Mouse (Mus musculus) heart, embryonic 11.5 days (tissue): ENCODE data around the gene Ccna1. TPM values are rescaled to one million over a fixed set of nuclear protein-coding genes. Genes with fewer than 3 reads are reported as not detected.

ENCODE experiments used
- ATAC-seq: fragments of 200-750 bp; cut with Nextera tagmentation; replicated peaks from 2 replicates; pipeline ENCODE4 v1.8.0; 2017; ENCODE audit warnings: moderate library complexity; ENCODE audit not compliant: insufficient number of reproducible peaks, low FRiP score, low TSS enrichment
- H3K27ac ChIP-seq: fragments of 300-500 bp; sonication (generic); 2 replicates; pipeline ENCODE4 v1.5.1; 2014; ENCODE audit warnings: mild to moderate bottlenecking, low read depth, low read length
- H3K27me3 ChIP-seq: fragments of 300-500 bp; sonication (generic); 2 replicates; pipeline ENCODE4 v1.6.1; 2014; ENCODE audit warnings: mild to moderate bottlenecking, low read length, mixed read lengths; ENCODE audit not compliant: control insufficient read depth, insufficient read depth
- H3K36me3 ChIP-seq: fragments of 300-500 bp; sonication (generic); 2 replicates; pipeline ENCODE4 v1.6.1; 2014; ENCODE audit warnings: mild to moderate bottlenecking, low read length, moderate library complexity, mixed read lengths; ENCODE audit not compliant: control insufficient read depth, insufficient read depth
- H3K4me1 ChIP-seq: fragments of 300-500 bp; sonication (generic); 2 replicates; pipeline ENCODE4 v1.6.1; 2014; ENCODE audit warnings: low read length; ENCODE audit not compliant: control insufficient read depth, insufficient read depth
- H3K4me2 ChIP-seq: fragments of 300-500 bp; sonication (generic); 2 replicates; pipeline ENCODE4 v1.6.1; 2014; ENCODE audit warnings: mild to moderate bottlenecking, moderate library complexity
- H3K4me3 ChIP-seq: fragments of 300-500 bp; sonication (generic); 2 replicates; pipeline ENCODE4 v1.5.1; 2014; ENCODE audit warnings: low read depth, low read length
- H3K9ac ChIP-seq: fragments of 300-500 bp; sonication (generic); 2 replicates; pipeline ENCODE4 v1.6.1; 2014; ENCODE audit warnings: mild to moderate bottlenecking, low read depth, low read length, moderate library complexity
- H3K9me3 ChIP-seq: fragments of 300-500 bp; sonication (generic); replicated peaks from 2 replicates; pipeline ENCODE4 v1.6.1; 2016; ENCODE audit warnings: low read length; ENCODE audit not compliant: control insufficient read depth
- WGBS: fragments of 180-500 bp; shearing (Covaris S2); extraction: QIAGEN DNeasy Blood & Tissue Kit; methylation state at CpG from one replicate; pipeline ENCODE4 v1.1.7; 2014; ENCODE audit not compliant: insufficient replicate concordance; 5-methylcytosine and 5-hydroxymethylcytosine counted together
- polyA plus RNA-seq: library from polyadenylated mRNA; unstranded; fragments of >200 nt; fragmentation: Nextera tagmentation; extraction: Ambion mirVana; gene quantifications from 2 replicates; pipeline ENCODE4 v1.2.1, GENCODE M21; 2014

Gene Ccna1
- polyA plus RNA-seq, 1 experiment from 2014 or later: 0.94 TPM

DNA sequence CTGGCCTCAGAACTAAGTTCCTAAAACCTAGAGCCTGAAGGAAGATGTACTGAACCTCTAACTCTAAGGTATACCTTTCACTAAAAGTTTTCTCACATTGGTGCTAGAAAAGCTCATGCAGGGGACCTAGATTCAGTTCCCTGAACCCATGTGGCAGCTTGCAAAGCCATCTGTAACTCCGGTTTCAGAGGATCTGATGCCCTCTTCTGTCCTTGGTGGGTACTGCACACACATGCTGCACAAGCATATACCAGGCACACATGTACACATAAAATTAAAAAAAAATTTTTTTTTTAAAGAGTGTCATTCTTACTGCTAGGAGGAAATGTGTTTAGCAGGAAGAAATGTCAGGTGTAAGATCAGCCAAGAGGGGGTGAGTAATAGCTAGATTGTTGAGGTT is 33.1 kb downstream of the Ccna1 start:
- ATAC-seq: no peak
- 65% methylated on average over 1 of the region's 1 CpGs for WGBS
- no peak overlapping the region for H3K4me2 ChIP-seq
- no peaks in the 10 kb centered on the region for H3K27me3 ChIP-seq
- no peak overlapping the region for H3K27ac ChIP-seq
- peaks cover 5% of the 10 kb centered on the region; the same call in 1 of the 2 replicates for H3K9me3 ChIP-seq
- H3K36me3 ChIP-seq: no peaks in the 10 kb centered on the region
- no peak overlapping the region for H3K4me3 ChIP-seq
- no peak overlapping the region for H3K9ac ChIP-seq
- no peaks in the 10 kb centered on the region for H3K4me1 ChIP-seq

DNA sequence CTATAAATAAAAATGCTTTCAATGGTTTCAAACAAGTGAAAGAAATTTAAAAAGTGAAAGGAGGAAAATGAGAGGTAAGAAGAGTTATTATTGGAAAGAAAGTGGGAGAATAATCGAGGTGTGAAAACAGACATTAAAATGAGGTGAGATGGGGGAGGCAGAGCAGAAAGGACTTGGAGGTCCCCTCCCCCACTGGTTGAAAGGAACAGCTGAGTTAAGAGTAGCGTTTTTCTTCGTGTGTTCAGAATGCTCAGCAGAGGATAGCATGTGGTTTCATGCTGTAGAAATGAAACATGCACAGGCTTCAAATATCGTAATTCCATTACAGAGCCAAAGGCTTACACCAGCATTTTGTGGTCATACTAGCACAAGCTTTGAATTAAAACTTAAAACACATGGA is 42.8 kb downstream of the Ccna1 start:
- no peaks in the 10 kb centered on the region for H3K9me3 ChIP-seq
- no peak overlapping the region for H3K9ac ChIP-seq
- no peak overlapping the region for H3K4me3 ChIP-seq
- no peaks in the 10 kb centered on the region for H3K4me1 ChIP-seq
- no peaks in the 10 kb centered on the region for H3K27me3 ChIP-seq
- H3K27ac ChIP-seq: no peak overlapping the region
- no peak for ATAC-seq
- no peak overlapping the region for H3K4me2 ChIP-seq
- 64% methylated on average over 4 of the region's 4 CpGs for WGBS
- H3K36me3 ChIP-seq: no peaks in the 10 kb centered on the region

DNA sequence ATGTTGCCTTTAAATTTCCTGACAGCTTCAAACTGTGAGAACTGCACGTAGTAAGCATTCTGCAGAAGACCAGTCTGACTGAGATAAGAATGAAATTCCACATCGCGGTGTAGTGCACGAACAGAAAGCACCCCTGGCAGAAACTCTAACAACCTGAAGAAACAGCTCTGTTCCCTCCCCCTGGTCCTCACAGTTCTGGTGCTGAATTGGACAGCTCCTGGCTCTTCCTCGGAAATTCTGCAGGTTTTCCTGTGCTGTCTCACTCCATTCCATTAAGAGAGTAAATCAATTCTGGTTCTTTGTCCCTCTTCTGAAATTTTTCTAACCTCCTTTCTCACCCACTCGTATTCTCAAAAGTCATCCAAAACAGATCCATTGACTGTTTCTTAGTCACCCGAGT is 43.6 kb downstream of the Ccna1 start:
- no peak overlapping the region for H3K4me2 ChIP-seq
- no peak for ATAC-seq
- 24% methylated on average over 7 of the region's 7 CpGs for WGBS

DNA sequence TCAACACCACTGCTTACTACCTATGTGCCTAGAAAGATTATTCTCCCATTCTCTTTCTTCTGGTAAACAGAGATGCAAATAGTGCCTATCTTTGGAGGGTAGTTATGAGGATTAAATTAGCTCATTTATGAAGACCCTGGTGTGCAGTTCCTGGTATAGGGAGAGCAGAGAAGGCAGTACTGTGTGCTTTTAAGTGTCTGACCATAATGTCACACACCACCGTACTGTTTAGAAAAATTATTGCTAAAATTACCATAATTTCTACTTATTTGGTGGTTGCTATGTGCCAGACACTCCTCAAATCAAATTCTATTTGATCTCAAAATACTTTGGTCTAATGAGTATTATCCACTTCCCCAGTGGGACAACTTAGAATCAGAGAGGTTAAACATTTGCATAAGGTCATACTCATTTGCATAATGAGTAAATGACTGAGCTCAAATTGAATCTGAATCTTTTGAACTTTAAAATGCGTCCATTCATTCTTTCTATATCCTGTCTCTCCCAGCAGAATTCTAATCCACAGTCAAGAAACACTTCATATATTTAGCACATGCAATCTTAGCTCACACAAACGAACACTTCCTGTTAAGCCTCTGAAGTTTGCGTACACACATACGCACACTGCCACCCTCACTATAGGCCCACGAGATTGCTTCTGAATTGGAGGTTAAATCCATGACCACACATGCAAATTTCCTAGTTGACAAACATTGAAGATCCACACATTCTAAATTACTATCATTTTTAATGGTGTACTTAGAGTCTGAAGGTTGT is 46.1 kb downstream of the Ccna1 start:
- ATAC-seq: no peak
- no peaks in the 10 kb centered on the region for H3K9me3 ChIP-seq

More for the DNA sequence above, 43.6 kb downstream of the Ccna1 start:
- H3K27ac ChIP-seq: no peak overlapping the region
- H3K27me3 ChIP-seq: no peaks in the 10 kb centered on the region
- H3K36me3 ChIP-seq: no peaks in the 10 kb centered on the region
- H3K4me1 ChIP-seq: no peaks in the 10 kb centered on the region
- no peak overlapping the region for H3K4me3 ChIP-seq
- no peaks in the 10 kb centered on the region for H3K9me3 ChIP-seq
- no peak overlapping the region for H3K9ac ChIP-seq

DNA sequence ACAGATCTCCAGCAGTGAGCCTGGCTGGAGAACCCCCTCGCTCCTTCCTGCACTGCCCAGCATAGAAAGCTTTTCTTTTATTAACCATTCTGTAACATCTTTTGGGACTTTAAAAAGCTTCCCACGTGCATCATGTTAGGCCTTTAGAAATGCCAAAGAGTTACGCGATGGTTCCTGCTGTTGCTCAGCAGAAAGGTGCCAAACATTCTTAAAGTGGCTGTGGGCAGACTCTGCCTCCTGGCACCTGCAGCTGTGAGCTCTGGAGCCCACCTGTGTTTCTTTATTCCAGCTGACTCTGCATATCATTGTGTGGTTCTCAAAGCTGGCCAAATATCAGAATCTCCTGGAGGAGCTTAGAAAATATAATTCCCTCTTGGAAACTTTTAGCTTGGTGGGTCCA is 51.3 kb downstream of the Ccna1 start:
- Histone ChIP-seq H3K27me3 (no peaks in the 10 kb centered on the region), H3K27ac (no peak overlapping the region), H3K9me3 (no peaks in the 10 kb centered on the region), H3K4me1 (no peaks in the 10 kb centered on the region), H3K9ac (no peak overlapping the region), H3K4me3 (no peak overlapping the region), H3K4me2 (no peak overlapping the region), H3K36me3 (no peaks in the 10 kb centered on the region)
- no peak for ATAC-seq
- WGBS: 62% methylated on average over 4 of the region's 4 CpGs

More for the DNA sequence above, 46.1 kb downstream of the Ccna1 start:
- Histone ChIP-seq H3K4me3 (no peak overlapping the region), H3K27ac (no peak overlapping the region), H3K9ac (no peak overlapping the region), H3K27me3 (no peaks in the 10 kb centered on the region), H3K36me3 (no peaks in the 10 kb centered on the region), H3K4me2 (no peak overlapping the region), H3K4me1 (no peaks in the 10 kb centered on the region)
- 68% methylated on average over 6 of the region's 6 CpGs for WGBS

DNA sequence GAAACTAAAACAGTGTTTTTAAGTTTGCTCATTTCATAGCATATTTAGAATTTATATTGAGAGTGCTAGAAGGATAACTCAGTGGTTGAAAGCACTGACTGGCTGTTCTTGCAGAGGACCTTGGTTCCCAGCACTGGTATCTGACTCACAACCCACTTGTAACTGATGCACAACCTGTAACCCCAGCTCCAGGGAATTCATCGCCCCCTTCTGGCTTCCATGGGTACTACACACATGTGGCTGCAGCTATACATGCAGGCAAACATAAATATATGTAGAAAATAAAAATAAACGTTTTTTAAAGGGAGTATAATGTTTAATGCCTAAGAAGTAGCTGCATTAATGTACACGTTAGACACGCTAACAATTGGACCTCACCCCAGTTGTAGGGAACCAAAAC is 53.6 kb downstream of the Ccna1 start:
- ATAC-seq: no peak
- H3K9me3 ChIP-seq: no peaks in the 10 kb centered on the region
- H3K27me3 ChIP-seq: no peaks in the 10 kb centered on the region
- H3K4me2 ChIP-seq: no peak overlapping the region
- H3K4me1 ChIP-seq: no peaks in the 10 kb centered on the region
- no peaks in the 10 kb centered on the region for H3K36me3 ChIP-seq
- WGBS: 66% methylated on average over 4 of the region's 4 CpGs
- no peak overlapping the region for H3K27ac ChIP-seq
- no peak overlapping the region for H3K9ac ChIP-seq
- no peak overlapping the region for H3K4me3 ChIP-seq

Other genes starting within 250 kb of the Ccna1 start
- 30.7 and 34.3 TPM in 2 replicates for gene Rfxap, start 247.7 kb downstream of the Ccna1 start, polyA plus RNA-seq
- gene Sertm1, start 139.6 kb downstream of the Ccna1 start, polyA plus RNA-seq: 0.18 and 0.37 TPM in 2 replicates
- 47.3 and 50.6 TPM in 2 replicates for gene Spg20, start 56.6 kb upstream of the Ccna1 start, polyA plus RNA-seq
- gene Ccdc169, start 81.8 kb upstream of the Ccna1 start, polyA plus RNA-seq: not detected in 2 replicates
- gene Sohlh2, start 126.5 kb upstream of the Ccna1 start, polyA plus RNA-seq: not detected in 2 replicates
- 4.7 and 5.5 TPM in 2 replicates for gene Dclk1, start 186.9 kb upstream of the Ccna1 start, polyA plus RNA-seq